Mouse (Mus musculus): Measurements from ENCODE around the gene Pfkl. TPM values are rescaled to one million over a fixed set of nuclear protein-coding genes. Genes with fewer than 3 reads are reported as not detected.
A peak's percentile ranks its signal among the peaks of the same experiment; 100 is the strongest.

Pfkl gene
- polyA plus RNA-seq, 1 experiment = 61.1 TPM

GRCm38 (mm10) chr10:77985775-77986174 is 24.1 kb downstream of the Pfkl start:
- WGBS = 96% methylated on average over 5 of the region's 5 CpGs
- no peak for TF ChIP-seq CTCF (IDR thresholded peaks at IDR 0.05; ENCODE audit: extremely low read depth, insufficient read depth, insufficient read length, insufficient replicate concordance)
- no peak for TF ChIP-seq POLR2A (IDR thresholded peaks at IDR 0.05; ENCODE audit: low read depth, low read length)
- Histone ChIP-seq H3K27me3 (ENCODE audit: control insufficient read depth, insufficient read depth, low read length) (no peaks in the 10 kb centered on the region), H3K36me3 (ENCODE audit: control insufficient read depth, insufficient read depth, low read length) (peaks cover 26% of the 10 kb centered on the region), H3K27ac (ENCODE audit: insufficient read depth, low read length) (no peak overlapping the region), H3K4me1 (ENCODE audit: control insufficient read depth, insufficient read depth, insufficient read length) (peaks cover 2% of the 10 kb centered on the region; the same call in 1 of the 2 replicates), H3K4me3 (ENCODE audit: extremely low read depth, insufficient read depth, insufficient read length) (no peak overlapping the region)
- DNase-seq (ENCODE audit: low read depth in 1 of 2, low spot score in 2 of 2) = no peak

DNA sequence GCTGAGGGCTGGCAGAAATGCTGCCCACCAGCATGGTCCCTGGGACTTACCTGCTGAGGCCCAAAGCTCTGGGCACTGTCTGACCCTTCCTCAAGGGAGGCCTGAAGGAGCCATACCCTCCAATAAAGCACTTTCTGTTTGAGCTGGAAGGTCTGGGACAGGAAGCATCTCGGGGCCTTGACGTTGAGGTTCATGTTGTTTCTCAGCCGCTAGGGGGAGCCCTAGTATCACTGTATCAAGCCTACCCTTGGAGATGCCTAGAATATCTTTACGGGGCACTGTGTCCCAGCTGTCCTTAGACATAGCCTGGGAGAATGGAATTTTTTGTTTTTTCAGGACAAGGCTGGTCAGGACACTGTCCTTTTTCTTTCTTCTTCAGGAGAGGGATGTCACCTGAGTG is 25.2 kb downstream of the Pfkl start:
- peaks cover 18% of the 10 kb centered on the region for H3K36me3 ChIP-seq (ENCODE audit: control insufficient read depth, insufficient read depth, low read length)
- H3K27ac ChIP-seq (ENCODE audit: insufficient read depth, low read length) = no peak overlapping the region
- peak; percentile 64 to 66 for DNase-seq (ENCODE audit: low read depth in 1 of 2, low spot score in 2 of 2)
- no peak overlapping the region for H3K4me3 ChIP-seq (ENCODE audit: extremely low read depth, insufficient read depth, insufficient read length)
- no peaks in the 10 kb centered on the region for H3K27me3 ChIP-seq (ENCODE audit: control insufficient read depth, insufficient read depth, low read length)
- peak; percentile 80; the same call in 1 of the 2 replicates for TF ChIP-seq CTCF (IDR thresholded peaks at IDR 0.05; ENCODE audit: extremely low read depth, insufficient read depth, insufficient read length, insufficient replicate concordance)
- no peak for TF ChIP-seq POLR2A (IDR thresholded peaks at IDR 0.05; ENCODE audit: low read depth, low read length)
- WGBS = 3% methylated on average over 4 of the region's 4 CpGs
- H3K4me1 ChIP-seq (ENCODE audit: control insufficient read depth, insufficient read depth, insufficient read length) = peaks cover 2% of the 10 kb centered on the region; the same call in 1 of the 2 replicates

DNA sequence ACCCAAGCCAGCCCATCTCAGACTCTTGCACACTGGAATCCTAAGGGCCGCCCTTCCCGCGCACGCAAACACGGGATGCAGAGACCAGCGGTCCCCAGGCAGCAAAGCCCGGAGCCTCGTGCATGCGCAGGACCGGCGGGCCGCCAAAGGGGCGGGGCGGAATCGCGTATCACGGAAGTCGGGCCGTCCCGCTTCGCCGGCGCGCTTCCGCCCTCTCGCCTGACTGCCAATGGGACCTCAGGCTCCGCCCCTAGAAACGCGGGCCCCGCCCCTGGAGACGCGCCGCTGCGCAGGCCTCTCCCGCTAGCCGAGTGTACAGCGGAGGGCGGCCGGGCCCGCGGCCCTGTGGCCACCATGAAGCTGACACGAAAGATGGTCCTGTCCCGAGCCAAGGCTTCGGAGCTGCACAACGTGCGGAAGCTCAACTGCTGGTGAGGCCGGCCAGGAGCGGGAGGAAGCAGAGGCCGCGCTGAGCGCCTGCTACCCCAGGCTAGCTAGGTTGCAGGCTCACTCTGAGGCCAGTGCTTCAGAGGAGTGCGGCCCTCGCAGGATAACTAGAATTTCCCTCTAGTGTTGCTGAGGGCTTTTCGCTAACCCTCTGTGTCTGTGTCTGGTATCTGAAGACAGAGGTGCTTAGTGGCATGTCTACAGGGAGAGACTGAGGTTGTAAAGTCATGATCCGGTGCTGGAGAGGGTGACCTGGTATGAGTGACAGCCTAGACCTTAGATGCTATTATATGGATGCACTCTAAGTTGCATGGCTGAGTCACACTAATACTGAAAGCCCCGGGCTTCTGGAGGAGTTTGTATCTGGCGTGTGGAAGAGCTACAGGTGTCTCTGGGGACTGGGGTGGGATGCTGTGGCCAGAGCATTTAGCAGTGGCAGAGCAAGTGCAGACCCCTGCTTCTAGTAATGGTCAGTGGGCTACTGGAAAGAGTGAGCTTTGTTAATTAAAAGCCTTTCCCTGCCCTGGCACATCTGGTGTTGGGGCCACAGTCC is 31.2 kb downstream of the Pfkl start, which contains the start of gene 1810043G02Rik:
TSS of gene 1810043G02Rik (plus strand) at position 174 of the 1,000 bp plus-strand sequence.
- peak; percentile 56 for TF ChIP-seq POLR2A (IDR thresholded peaks at IDR 0.05; ENCODE audit: low read depth, low read length)
- no peak for TF ChIP-seq CTCF (IDR thresholded peaks at IDR 0.05; ENCODE audit: extremely low read depth, insufficient read depth, insufficient read length, insufficient replicate concordance)
- Histone ChIP-seq H3K4me1 (ENCODE audit: control insufficient read depth, insufficient read depth, insufficient read length) (peaks cover 7% of the 10 kb centered on the region), H3K27ac (ENCODE audit: insufficient read depth, low read length) (peak within 1 kb of the TSS; percentile 27; the same call in 1 of the 2 replicates), H3K36me3 (ENCODE audit: control insufficient read depth, insufficient read depth, low read length) (no peaks in the 10 kb centered on the region), H3K27me3 (ENCODE audit: control insufficient read depth, insufficient read depth, low read length) (no peaks in the 10 kb centered on the region), H3K4me3 (ENCODE audit: extremely low read depth, insufficient read depth, insufficient read length) (peak within 1 kb of the TSS; percentile 87)
- DNase-seq (ENCODE audit: low read depth in 1 of 2, low spot score in 2 of 2) = peak; percentile 86 to 100
- 1% methylated on average over 57 of the region's 57 CpGs for whole genome bisulfite sequencing

GRCm38 (mm10) chr10:77976458-77977150 is 33.3 kb downstream of the Pfkl start:
- peak in 1 of 2 experiments; percentile 15 for DNase-seq (ENCODE audit: low read depth in 1 of 2, low spot score in 2 of 2)
- no peak for TF ChIP-seq CTCF (IDR thresholded peaks at IDR 0.05; ENCODE audit: extremely low read depth, insufficient read depth, insufficient read length, insufficient replicate concordance)
- TF ChIP-seq POLR2A (IDR thresholded peaks at IDR 0.05; ENCODE audit: low read depth, low read length) = no peak

GRCm38 (mm10) chr10:77975653-77976052 is 34.2 kb downstream of the Pfkl start:
- no peak for TF ChIP-seq CTCF (IDR thresholded peaks at IDR 0.05; ENCODE audit: extremely low read depth, insufficient read depth, insufficient read length, insufficient replicate concordance)
- no peak for TF ChIP-seq POLR2A (IDR thresholded peaks at IDR 0.05; ENCODE audit: low read depth, low read length)

More at GRCm38 (mm10) chr10:77976458-77977150, 33.3 kb downstream of the Pfkl start:
- H3K4me3 ChIP-seq (ENCODE audit: extremely low read depth, insufficient read depth, insufficient read length) = no peak overlapping the region
- H3K36me3 ChIP-seq (ENCODE audit: control insufficient read depth, insufficient read depth, low read length) = no peaks in the 10 kb centered on the region
- WGBS = 71% methylated on average over 8 of the region's 8 CpGs
- peaks cover 7% of the 10 kb centered on the region for H3K4me1 ChIP-seq (ENCODE audit: control insufficient read depth, insufficient read depth, insufficient read length)
- H3K27me3 ChIP-seq (ENCODE audit: control insufficient read depth, insufficient read depth, low read length) = no peaks in the 10 kb centered on the region
- 0 out of 2 replicates have a peak overlapping the region, but pooled peaks have one; percentile 16 for H3K27ac ChIP-seq (ENCODE audit: insufficient read depth, low read length)

DNA sequence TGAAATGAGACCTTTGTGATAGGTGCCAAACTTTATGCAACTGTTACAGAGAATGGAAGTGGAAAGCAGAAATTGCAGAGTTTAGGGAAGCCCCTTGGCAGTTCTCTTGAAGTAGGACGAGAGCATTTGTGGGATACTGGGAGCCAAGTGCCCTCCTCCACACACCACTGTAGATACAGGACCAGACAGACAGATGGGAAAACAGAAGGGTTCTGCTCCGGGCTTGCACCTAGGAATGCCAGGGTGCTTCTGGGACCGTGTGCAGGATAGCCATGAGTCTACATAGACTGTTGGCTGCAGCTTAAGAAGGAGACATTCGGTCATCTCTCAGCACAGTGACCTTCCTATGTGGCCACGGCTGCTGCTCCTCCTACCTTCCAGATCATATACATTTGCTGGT is 35.1 kb downstream of the Pfkl start:
- no peak for TF ChIP-seq CTCF (IDR thresholded peaks at IDR 0.05; ENCODE audit: extremely low read depth, insufficient read depth, insufficient read length, insufficient replicate concordance)
- TF ChIP-seq POLR2A (IDR thresholded peaks at IDR 0.05; ENCODE audit: low read depth, low read length) = no peak
- no peaks in the 10 kb centered on the region for H3K27me3 ChIP-seq (ENCODE audit: control insufficient read depth, insufficient read depth, low read length)
- WGBS = 76% methylated on average over 5 of the region's 5 CpGs
- H3K36me3 ChIP-seq (ENCODE audit: control insufficient read depth, insufficient read depth, low read length) = no peaks in the 10 kb centered on the region
- H3K4me1 ChIP-seq (ENCODE audit: control insufficient read depth, insufficient read depth, insufficient read length) = peaks cover 21% of the 10 kb centered on the region
- H3K4me3 ChIP-seq (ENCODE audit: extremely low read depth, insufficient read depth, insufficient read length) = no peak overlapping the region
- no peak overlapping the region for H3K27ac ChIP-seq (ENCODE audit: insufficient read depth, low read length)
- DNase-seq (ENCODE audit: low read depth in 1 of 2, low spot score in 2 of 2) = no peak

More at GRCm38 (mm10) chr10:77975653-77976052, 34.2 kb downstream of the Pfkl start:
- Histone ChIP-seq H3K27me3 (ENCODE audit: control insufficient read depth, insufficient read depth, low read length) (no peaks in the 10 kb centered on the region), H3K4me1 (ENCODE audit: control insufficient read depth, insufficient read depth, insufficient read length) (peaks cover 13% of the 10 kb centered on the region), H3K4me3 (ENCODE audit: extremely low read depth, insufficient read depth, insufficient read length) (no peak overlapping the region), H3K27ac (ENCODE audit: insufficient read depth, low read length) (no peak overlapping the region), H3K36me3 (ENCODE audit: control insufficient read depth, insufficient read depth, low read length) (no peaks in the 10 kb centered on the region)
- no peak for DNase-seq (ENCODE audit: low read depth in 1 of 2, low spot score in 2 of 2)
- 60% methylated on average over 4 of the region's 4 CpGs for WGBS
